Mouse (Mus musculus) liver, postnatal 0 days (tissue): Measurements from ENCODE around the gene Rasgrf1.

Source experiments
- CTCF ChIP-seq: sonication (generic); IDR thresholded peaks from 2 replicates; pipeline ENCODE4 v1.5.1; 2016; ENCODE audit warnings: antibody characterized with exemption, low read depth
- EP300 ChIP-seq: IDR thresholded peaks from 2 replicates; pipeline ENCODE4 v1.6.1; 2016; ENCODE audit warnings: antibody characterized with exemption, low read depth, mild to moderate bottlenecking

DNA sequence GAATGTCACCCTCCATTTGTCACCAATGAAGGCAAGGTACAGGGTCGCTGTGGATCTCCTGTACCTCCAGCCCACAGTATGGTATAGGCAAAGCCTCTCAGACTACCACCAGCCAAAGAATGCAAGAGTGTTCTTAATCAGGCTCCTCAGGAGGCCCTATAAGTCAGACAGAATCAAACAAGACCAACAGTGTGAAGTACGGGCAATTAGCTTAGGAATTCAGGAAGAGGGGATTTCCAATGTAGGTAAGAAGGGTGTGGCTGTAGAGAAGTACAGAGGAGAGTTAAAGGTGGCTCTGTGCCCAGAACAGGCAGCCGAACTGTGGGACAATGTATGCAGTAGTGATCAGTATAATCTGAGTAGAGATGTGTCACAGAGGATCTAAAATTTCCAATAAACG lies 126.6 kb downstream of the Rasgrf1 start:
- TF ChIP-seq CTCF (no peak), EP300 (no peak)
